Mouse (Mus musculus) embryonic facial prominence, embryonic 11.5 days (tissue): Measurements from ENCODE around the gene Ctnna2. TPM values are rescaled to one million over a fixed set of nuclear protein-coding genes. Genes with fewer than 3 reads are reported as not detected.
A peak's percentile ranks its signal among the peaks of the same experiment; 100 is the strongest.

Source experiments
- ATAC-seq: fragments of 200-750 bp; cut with Nextera tagmentation; replicated peaks from 2 replicates; pipeline ENCODE4 v1.8.0; 2017; ENCODE audit warnings: low read depth; ENCODE audit not compliant: insufficient number of reproducible peaks, low FRiP score, low TSS enrichment
- DNase-seq: peaks from one replicate; pipeline ENCODE4 v3.0.0-alpha.2; 2015; ENCODE audit warnings: low spot score
- H3K27ac ChIP-seq: fragments of 300-500 bp; sonication (generic); replicated peaks from 2 replicates; pipeline ENCODE4 v1.5.1; 2014; ENCODE audit warnings: mild to moderate bottlenecking, low read depth, low read length, control low read depth
- H3K27me3 ChIP-seq: fragments of 300-500 bp; sonication (generic); 2 replicates; pipeline ENCODE4 v1.6.1; 2014; ENCODE audit warnings: mild to moderate bottlenecking, low read length, moderate library complexity, mixed read lengths; ENCODE audit not compliant: control insufficient read depth, insufficient read depth
- H3K36me3 ChIP-seq: fragments of 300-500 bp; sonication (generic); replicated peaks from 2 replicates; pipeline ENCODE4 v1.6.1; 2014; ENCODE audit warnings: low read depth, mild to moderate bottlenecking, low read length, moderate library complexity, mixed read lengths; ENCODE audit not compliant: control insufficient read depth, insufficient read depth
- H3K4me1 ChIP-seq: fragments of 300-500 bp; sonication (generic); 2 replicates; pipeline ENCODE4 v1.6.1; 2014; ENCODE audit warnings: low read length, mixed read lengths; ENCODE audit not compliant: control insufficient read depth, insufficient read depth
- H3K4me2 ChIP-seq: fragments of 300-500 bp; sonication (generic); 2 replicates; pipeline ENCODE4 v1.6.1; 2014; ENCODE audit warnings: low read depth, mild to moderate bottlenecking, control low read depth, low read length, moderate library complexity
- H3K4me3 ChIP-seq: fragments of 300-500 bp; sonication (generic); 2 replicates; pipeline ENCODE4 v1.5.1; 2014; ENCODE audit warnings: low read depth, low read length, control low read depth
- H3K9ac ChIP-seq: fragments of 300-500 bp; sonication (generic); replicated peaks from 2 replicates; pipeline ENCODE4 v1.6.1; 2014; ENCODE audit warnings: mild to moderate bottlenecking, control low read depth, low read length
- H3K9me3 ChIP-seq: fragments of 300-500 bp; sonication (generic); replicated peaks from 2 replicates; pipeline ENCODE4 v1.6.1; 2016; ENCODE audit warnings: mild to moderate bottlenecking, low read length, inconsistent platforms, mixed read lengths; ENCODE audit not compliant: control insufficient read depth
- WGBS: fragments of 180-500 bp; shearing (Covaris S2); extraction: QIAGEN DNeasy Blood & Tissue Kit; methylation state at CpG from one replicate; pipeline ENCODE4 v1.1.7; 2014; 5-methylcytosine and 5-hydroxymethylcytosine counted together
- polyA plus RNA-seq: library from polyadenylated mRNA; unstranded; fragments of >200 nt; fragmentation: Nextera tagmentation; extraction: Ambion mirVana; gene quantifications from 2 replicates; pipeline ENCODE4 v1.2.1, GENCODE M21; 2014

Gene Ctnna2
- polyA plus RNA-seq, 1 experiment from 2014 or later = 13.7 TPM

DNA sequence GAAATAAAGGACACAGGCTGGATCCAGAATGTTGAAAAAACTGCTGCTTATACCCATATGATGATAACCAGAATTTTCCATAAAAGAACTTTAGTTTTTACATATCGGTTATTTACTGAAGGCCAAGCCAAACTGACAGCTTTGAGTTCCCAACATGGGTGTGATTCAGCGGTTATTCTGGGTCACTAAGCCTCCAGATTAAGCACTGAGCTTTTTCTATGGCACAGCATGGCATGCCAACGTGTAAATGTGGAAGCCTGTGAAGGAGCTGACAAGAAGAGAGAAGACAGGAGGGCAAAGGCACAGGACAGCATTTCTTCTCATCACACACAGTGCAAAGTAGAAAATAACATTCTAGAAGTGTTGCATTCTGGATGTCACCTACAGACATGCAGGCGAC, 240.9 kb downstream of the Ctnna2 start:
- ATAC-seq (no peak), DNase-seq (no peak)
- Histone ChIP-seq H3K27me3 (no peaks in the 10 kb centered on the region), H3K9ac (no peak overlapping the region), H3K9me3 (no peaks in the 10 kb centered on the region), H3K36me3 (no peaks in the 10 kb centered on the region), H3K27ac (no peak overlapping the region), H3K4me2 (no peak overlapping the region), H3K4me3 (no peak overlapping the region), H3K4me1 (no peaks in the 10 kb centered on the region)
- 74% methylated on average over 4 of the region's 4 CpGs for WGBS

DNA sequence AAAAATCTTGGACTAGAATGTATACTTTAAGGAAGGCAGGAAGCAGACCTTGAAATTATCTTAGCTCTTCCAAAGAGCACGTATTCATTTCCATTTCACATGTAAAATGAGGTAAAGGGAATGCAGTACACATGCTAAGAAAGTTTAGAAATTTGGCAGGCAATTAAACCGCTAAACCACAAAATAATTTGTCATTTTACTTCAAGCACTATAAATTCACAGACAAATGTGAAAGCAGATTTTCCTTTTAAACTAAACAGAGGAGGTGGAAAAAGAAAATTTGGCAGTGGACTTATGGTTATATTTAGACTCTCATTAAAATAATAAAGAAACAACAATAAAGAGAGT, 254.6 kb downstream of the Ctnna2 start:
- no peaks in the 10 kb centered on the region for H3K36me3 ChIP-seq
- no peak overlapping the region for H3K4me2 ChIP-seq
- H3K27ac ChIP-seq = no peak overlapping the region
- no peaks in the 10 kb centered on the region for H3K9me3 ChIP-seq
- WGBS = 82% methylated on average over 2 of the region's 2 CpGs
- no peak overlapping the region for H3K9ac ChIP-seq
- ATAC-seq (no peak), DNase-seq (no peak)
- H3K27me3 ChIP-seq = no peaks in the 10 kb centered on the region
- H3K4me3 ChIP-seq = no peak overlapping the region
- no peaks in the 10 kb centered on the region for H3K4me1 ChIP-seq

DNA sequence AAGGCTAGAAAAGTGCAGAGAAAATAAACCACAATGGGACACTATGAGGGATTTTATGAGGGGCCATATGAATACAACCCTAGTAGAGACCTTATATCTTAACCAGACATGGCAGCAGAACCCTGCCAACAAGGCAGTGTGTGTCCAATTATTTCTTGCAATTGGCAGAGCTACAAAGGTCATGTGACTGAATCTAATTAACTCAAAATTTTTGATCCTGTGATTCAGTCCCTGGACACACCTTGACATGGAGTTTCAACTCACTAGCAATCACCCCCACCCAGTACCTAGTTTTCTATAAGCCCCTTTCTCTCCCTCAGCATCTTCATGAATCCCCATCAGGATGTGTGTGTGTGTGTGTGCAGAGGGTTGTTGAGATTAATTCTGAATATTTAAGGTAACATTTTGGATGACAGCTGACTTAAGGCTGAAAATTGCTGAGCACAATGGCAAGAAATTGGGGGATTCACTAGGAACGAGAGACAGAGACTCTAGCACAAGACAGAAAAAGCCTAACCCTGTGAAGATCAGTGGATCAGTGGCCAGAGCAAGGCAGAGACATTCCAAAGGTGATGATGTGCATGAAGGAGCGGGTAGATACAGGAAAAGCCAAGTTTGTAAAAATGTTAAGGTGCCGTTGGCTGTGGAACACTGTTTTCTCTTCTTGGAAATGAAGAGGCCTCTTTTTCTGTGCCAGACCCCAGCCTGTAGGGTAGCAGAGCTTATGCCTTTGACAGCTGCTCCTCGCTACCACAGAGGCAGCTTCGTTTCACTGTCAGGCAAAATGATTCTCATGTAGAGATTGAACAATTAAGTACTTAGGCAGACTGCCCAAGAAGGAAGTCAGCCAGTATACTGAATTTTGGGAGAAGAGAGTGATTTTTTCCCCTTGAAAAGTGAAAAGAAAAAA, 255.2 kb downstream of the Ctnna2 start:
- H3K4me3 ChIP-seq = no peak overlapping the region
- no peaks in the 10 kb centered on the region for H3K36me3 ChIP-seq
- no peak for ATAC-seq
- no peaks in the 10 kb centered on the region for H3K27me3 ChIP-seq
- 77% methylated on average over 5 of the region's 5 CpGs for WGBS
- no peak overlapping the region for H3K27ac ChIP-seq
- no peaks in the 10 kb centered on the region for H3K4me1 ChIP-seq
- DNase-seq = no peak
- H3K9me3 ChIP-seq = no peaks in the 10 kb centered on the region
- no peak overlapping the region for H3K4me2 ChIP-seq
- no peak overlapping the region for H3K9ac ChIP-seq

DNA sequence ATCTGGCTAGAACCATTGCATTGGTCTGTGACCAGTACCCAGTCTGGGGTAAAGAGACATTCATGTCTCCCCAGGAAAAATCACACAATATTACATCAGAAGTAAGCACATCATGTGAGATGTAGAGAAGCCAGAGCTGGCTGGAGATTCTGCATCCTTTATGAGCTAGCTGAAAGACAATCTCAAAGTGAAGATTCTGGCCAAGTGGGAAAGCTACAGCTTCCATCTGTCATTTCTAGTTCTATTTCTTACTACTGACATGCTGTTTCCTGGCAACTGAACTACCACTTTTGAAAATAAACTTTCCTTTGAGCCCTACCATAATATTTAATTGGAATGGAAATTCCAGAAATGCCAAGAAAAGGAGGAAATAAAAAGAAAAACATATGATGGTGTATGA, 285.4 kb downstream of the Ctnna2 start:
- no peak for DNase-seq
- no peaks in the 10 kb centered on the region for H3K4me1 ChIP-seq
- H3K9ac ChIP-seq = no peak overlapping the region
- no peak overlapping the region for H3K27ac ChIP-seq
- no peaks in the 10 kb centered on the region for H3K27me3 ChIP-seq
- H3K9me3 ChIP-seq = no peaks in the 10 kb centered on the region
- H3K4me2 ChIP-seq = no peak overlapping the region
- no peak for ATAC-seq
- H3K4me3 ChIP-seq = no peak overlapping the region
- no peaks in the 10 kb centered on the region for H3K36me3 ChIP-seq

DNA sequence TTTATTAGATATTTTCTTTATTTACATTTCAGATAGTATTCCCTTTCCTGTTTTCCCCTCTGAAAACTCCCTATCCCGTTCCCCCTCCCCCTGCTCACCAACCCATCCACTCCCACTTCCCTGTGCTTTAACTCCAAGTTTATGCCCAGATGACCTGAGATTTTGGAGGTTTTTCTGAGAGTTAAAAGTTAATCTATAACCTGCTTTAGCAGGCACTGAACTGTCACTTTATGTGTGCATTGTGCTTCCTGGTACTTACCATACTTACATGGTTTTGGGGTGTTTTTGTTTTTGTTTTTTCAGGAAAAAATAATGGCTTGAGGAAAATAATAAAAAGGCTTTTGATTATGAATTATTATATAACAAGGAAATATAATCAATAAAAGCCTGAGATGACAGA, 292.3 kb downstream of the Ctnna2 start:
- no peak overlapping the region for H3K4me2 ChIP-seq
- H3K36me3 ChIP-seq = no peaks in the 10 kb centered on the region
- ATAC-seq = no peak
- H3K9me3 ChIP-seq = no peaks in the 10 kb centered on the region
- 73% methylated on average over 1 of the region's 1 CpGs for WGBS
- H3K27me3 ChIP-seq = no peaks in the 10 kb centered on the region
- no peak for DNase-seq
- no peak overlapping the region for H3K9ac ChIP-seq
- H3K4me3 ChIP-seq = no peak overlapping the region
- H3K4me1 ChIP-seq = no peaks in the 10 kb centered on the region
- H3K27ac ChIP-seq = no peak overlapping the region

DNA sequence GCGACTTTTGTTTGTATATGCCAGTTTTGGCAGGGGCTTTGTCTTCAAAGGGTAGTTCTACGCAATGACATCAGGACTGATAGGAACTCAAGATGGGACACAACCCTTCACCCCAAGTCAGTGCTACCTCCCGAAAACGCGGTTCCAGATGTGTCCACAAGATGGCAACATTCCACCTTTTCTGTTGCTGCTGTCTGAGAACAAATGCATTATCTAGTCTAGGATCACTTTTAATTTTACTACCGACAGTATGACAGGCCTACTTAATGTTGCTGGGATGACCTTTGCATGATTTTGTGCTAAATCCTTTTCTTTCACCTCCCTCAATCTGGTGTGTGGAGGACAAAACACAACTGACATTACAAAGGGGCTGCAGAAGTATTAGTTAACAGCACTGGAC, 329.4 kb downstream of the Ctnna2 start:
- ATAC-seq (0 out of 2 replicates have a peak, but pooled peaks have one; percentile 39), DNase-seq (peak; percentile 75)
- Histone ChIP-seq H3K4me2 (no peak overlapping the region), H3K9me3 (no peaks in the 10 kb centered on the region), H3K9ac (no peak overlapping the region), H3K4me3 (no peak overlapping the region), H3K27ac (no peak overlapping the region), H3K27me3 (no peaks in the 10 kb centered on the region), H3K4me1 (no peaks in the 10 kb centered on the region), H3K36me3 (no peaks in the 10 kb centered on the region)
- 14% methylated on average over 6 of the region's 6 CpGs for WGBS

DNA sequence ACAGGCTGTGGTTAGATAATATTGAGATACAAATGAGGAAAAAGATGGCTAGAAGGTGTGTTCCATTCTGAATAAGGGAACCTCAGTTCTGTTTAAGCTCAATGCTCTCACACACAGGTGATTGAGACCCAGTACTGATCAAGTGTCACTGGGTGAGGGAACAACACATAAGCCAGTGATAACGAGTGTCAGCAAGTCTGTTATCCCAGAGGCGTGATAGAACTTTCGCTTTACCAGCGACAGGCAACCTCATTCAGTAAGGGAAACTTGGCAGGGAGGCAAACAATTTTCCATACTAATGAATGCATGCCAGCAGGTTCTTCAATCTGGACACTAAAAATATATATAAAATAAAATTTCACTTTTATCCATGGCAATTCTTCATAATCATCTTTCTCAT, 334.9 kb downstream of the Ctnna2 start:
- H3K27me3 ChIP-seq = no peaks in the 10 kb centered on the region
- H3K4me3 ChIP-seq = no peak overlapping the region
- WGBS = 82% methylated on average over 4 of the region's 4 CpGs
- ATAC-seq (no peak), DNase-seq (no peak)
- H3K27ac ChIP-seq = no peak overlapping the region
- no peak overlapping the region for H3K9ac ChIP-seq
- no peaks in the 10 kb centered on the region for H3K36me3 ChIP-seq
- H3K9me3 ChIP-seq = no peaks in the 10 kb centered on the region
- H3K4me1 ChIP-seq = no peaks in the 10 kb centered on the region
- no peak overlapping the region for H3K4me2 ChIP-seq

DNA sequence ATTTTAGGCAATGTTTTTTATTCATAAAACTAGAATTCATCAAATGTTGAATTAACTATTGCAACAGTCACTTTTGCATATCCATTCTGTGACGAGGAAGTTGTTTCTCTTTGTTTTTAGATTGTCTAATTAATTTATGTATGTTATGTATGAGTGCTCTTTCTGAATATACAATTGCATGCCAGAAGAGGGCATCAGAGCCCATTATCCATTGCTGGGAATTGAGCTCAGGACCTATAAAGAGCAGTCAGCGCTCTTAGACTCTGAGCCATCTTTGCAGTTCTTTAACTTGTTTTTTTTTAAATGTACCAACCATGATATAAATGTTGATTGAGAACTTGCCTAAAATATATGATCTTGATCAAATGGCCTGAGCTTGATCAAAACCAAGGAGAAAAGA, 340.7 kb downstream of the Ctnna2 start:
- H3K4me1 ChIP-seq = no peaks in the 10 kb centered on the region
- no peak overlapping the region for H3K4me3 ChIP-seq
- no peaks in the 10 kb centered on the region for H3K36me3 ChIP-seq
- H3K9me3 ChIP-seq = no peaks in the 10 kb centered on the region
- ATAC-seq (no peak), DNase-seq (no peak)
- H3K9ac ChIP-seq = no peak overlapping the region
- WGBS = 91% methylated on average over 2 of the region's 2 CpGs
- no peak overlapping the region for H3K4me2 ChIP-seq
- H3K27ac ChIP-seq = no peak overlapping the region
- no peaks in the 10 kb centered on the region for H3K27me3 ChIP-seq
